Mouse (Mus musculus) myocyte (in vitro differentiated cells): ENCODE results near the gene Myl4.
A peak's percentile ranks its signal among the peaks of the same experiment; 100 is the strongest.

Experiments
- CEBPB ChIP-seq: IDR thresholded peaks from 2 replicates; pipeline ENCODE4 v1.6.1; 2011; ENCODE audit warnings: mild to moderate bottlenecking, moderate library complexity; ENCODE audit not compliant: poor library complexity, insufficient read depth, severe bottlenecking
- MAX ChIP-seq: IDR thresholded peaks from one replicate; pipeline ENCODE4 v1.6.1; 2011; ENCODE audit warnings: low read depth, mild to moderate bottlenecking, control low read depth
- POLR2A ChIP-seq: IDR thresholded peaks from one replicate; pipeline ENCODE4 v1.6.1; 2011; ENCODE audit warnings: low read depth, mild to moderate bottlenecking, control low read depth, moderate library complexity; ENCODE audit not compliant: insufficient read length
- TCF12 ChIP-seq: IDR thresholded peaks from one replicate; pipeline ENCODE4 v1.6.1; 2011; ENCODE audit warnings: mild to moderate bottlenecking, control low read depth; ENCODE audit not compliant: poor library complexity, insufficient read depth, severe bottlenecking

DNA sequence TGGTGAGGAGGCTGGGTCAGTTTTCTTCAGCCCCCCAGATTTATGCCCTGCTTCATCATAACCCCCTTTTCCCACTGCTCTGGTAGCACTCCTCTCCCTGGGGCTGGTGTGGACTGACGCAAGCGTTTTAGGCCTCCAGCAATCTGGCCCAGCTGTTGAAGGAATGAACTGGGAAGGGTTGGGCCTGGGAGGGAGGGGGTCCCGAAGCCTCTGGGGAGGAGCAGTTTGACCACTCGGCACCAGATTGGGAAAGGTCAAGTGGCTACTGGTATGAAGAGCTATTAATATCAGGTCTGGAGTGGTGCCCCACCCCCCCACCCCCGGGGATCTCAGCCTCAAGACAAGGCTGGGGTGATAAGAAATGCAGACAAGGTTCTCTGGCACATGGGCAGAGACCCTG lies 27.6 kb downstream of the Myl4 start:
- peak; percentile 44 for TF ChIP-seq POLR2A
- TF ChIP-seq MAX, result no peak
- TF ChIP-seq TCF12, result no peak
- TF ChIP-seq CEBPB, result peak; percentile 11; the same call in 1 of the 2 replicates
